Mouse (Mus musculus): Measurements from ENCODE around the gene Ndufs2. TPM values are rescaled to one million over a fixed set of nuclear protein-coding genes. Genes with fewer than 3 reads are reported as not detected.

The Ndufs2 gene
- polyA plus RNA-seq, 1 experiment from 2014 or later, result 255 TPM

DNA sequence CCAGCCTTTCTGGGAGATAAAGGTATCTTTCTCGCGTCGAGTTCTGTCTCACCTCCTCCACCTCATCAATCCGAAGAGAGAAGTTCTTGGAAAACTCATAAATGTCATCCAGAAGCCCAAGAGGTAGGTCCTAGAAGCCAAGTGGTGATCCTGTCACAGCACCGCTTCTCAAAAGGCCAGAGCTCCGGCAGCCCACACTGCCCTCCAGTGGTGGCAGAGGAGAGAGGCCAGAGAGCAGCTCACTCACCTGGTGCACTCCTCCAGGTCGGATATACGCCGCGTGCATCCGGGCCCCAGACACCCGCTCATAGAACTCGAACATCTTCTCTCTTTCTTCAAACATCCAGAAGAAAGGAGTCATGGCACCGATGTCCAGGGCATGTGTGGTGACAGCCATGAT, 12.7 kb downstream of the Ndufs2 start:
- Histone ChIP-seq H3K36me3 (ENCODE audit: control insufficient read depth, insufficient read depth) (peaks cover 86% of the 10 kb centered on the region), H3K9me3 (ENCODE audit: control insufficient read depth) (no peaks in the 10 kb centered on the region), H3K9ac (ENCODE audit: low read depth, low read length) (no peak overlapping the region), H3K4me2 (replicated peaks; ENCODE audit: low read depth) (no peak overlapping the region), H3K27me3 (replicated peaks; ENCODE audit: control insufficient read depth, insufficient read depth, low read length) (no peaks in the 10 kb centered on the region), H3K27ac (ENCODE audit: low read depth, low read length) (no peak overlapping the region), H3K4me1 (replicated peaks; ENCODE audit: control insufficient read depth, insufficient read depth, low read length) (no peaks in the 10 kb centered on the region), H3K4me3 (ENCODE audit: low read depth, low read length) (no peak overlapping the region)
- peak; percentile 34; the same call in 1 of the 2 replicates for ATAC-seq
- 63% methylated on average over 14 of the region's 14 CpGs for WGBS
- peak; percentile 91 for TF ChIP-seq CTCF (IDR thresholded peaks at IDR 0.05; ENCODE audit: low read depth)

DNA sequence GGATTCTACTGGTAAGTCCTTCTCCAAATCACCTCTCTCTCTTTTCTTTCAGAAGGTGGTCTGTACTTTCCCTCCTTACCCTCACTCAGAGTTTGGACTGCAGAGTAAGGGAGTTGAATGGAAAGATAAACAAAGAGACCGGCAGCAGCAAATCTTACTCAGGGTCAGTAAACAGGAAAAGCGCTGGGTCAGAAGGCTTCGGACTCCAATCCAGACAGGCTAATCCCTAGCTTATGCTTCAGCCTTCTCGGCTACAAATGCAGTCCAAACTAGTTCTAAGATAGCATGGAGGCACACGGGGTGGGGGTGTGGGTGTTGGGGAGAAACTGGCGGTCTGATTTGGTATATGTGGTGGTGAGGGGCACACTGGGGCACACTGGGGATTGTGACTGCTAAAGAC, 13.8 kb downstream of the Ndufs2 start:
- 54% methylated on average over 6 of the region's 6 CpGs for WGBS
- H3K4me2 ChIP-seq (replicated peaks; ENCODE audit: low read depth), result no peak overlapping the region
- ATAC-seq, result no peak

DNA sequence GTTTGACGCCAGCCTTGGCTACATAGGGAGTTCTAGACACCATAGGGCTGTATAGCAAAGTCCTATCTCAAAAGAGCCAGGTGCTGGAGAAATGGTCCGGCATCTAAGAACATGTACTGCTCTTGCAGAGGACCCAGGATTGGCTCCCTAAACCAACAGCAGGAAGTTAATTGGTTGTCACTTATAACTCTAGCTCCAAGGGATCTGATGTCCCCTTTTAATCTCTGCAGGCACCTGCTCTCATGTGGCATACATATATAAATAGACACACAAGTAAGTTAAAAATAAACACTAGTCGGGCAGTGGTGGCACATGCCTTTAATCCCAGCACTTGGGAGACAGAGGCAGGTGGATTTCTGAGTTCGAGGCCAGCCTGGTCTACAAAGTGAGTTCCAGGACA, 15.4 kb downstream of the Ndufs2 start:
- Histone ChIP-seq H3K4me2 (replicated peaks; ENCODE audit: low read depth) (no peak overlapping the region), H3K9me3 (ENCODE audit: control insufficient read depth) (no peaks in the 10 kb centered on the region), H3K27ac (ENCODE audit: low read depth, low read length) (no peak overlapping the region), H3K27me3 (replicated peaks; ENCODE audit: control insufficient read depth, insufficient read depth, low read length) (no peaks in the 10 kb centered on the region), H3K4me1 (replicated peaks; ENCODE audit: control insufficient read depth, insufficient read depth, low read length) (no peaks in the 10 kb centered on the region), H3K9ac (ENCODE audit: low read depth, low read length) (no peak overlapping the region), H3K4me3 (ENCODE audit: low read depth, low read length) (no peak overlapping the region), H3K36me3 (ENCODE audit: control insufficient read depth, insufficient read depth) (peaks cover 68% of the 10 kb centered on the region)
- no peak for ATAC-seq
- WGBS, result 83% methylated on average over 4 of the region's 4 CpGs
- TF ChIP-seq CTCF (IDR thresholded peaks at IDR 0.05; ENCODE audit: low read depth), result no peak

More for the DNA sequence above, 13.8 kb downstream of the Ndufs2 start:
- H3K9ac ChIP-seq (ENCODE audit: low read depth, low read length), result no peak overlapping the region
- H3K9me3 ChIP-seq (ENCODE audit: control insufficient read depth), result no peaks in the 10 kb centered on the region
- H3K36me3 ChIP-seq (ENCODE audit: control insufficient read depth, insufficient read depth), result peaks cover 76% of the 10 kb centered on the region
- no peaks in the 10 kb centered on the region for H3K27me3 ChIP-seq (replicated peaks; ENCODE audit: control insufficient read depth, insufficient read depth, low read length)
- H3K27ac ChIP-seq (ENCODE audit: low read depth, low read length), result 0 out of 2 replicates have a peak overlapping the region, but pooled peaks have one; percentile 21
- H3K4me3 ChIP-seq (ENCODE audit: low read depth, low read length), result no peak overlapping the region
- no peak for TF ChIP-seq CTCF (IDR thresholded peaks at IDR 0.05; ENCODE audit: low read depth)
- H3K4me1 ChIP-seq (replicated peaks; ENCODE audit: control insufficient read depth, insufficient read depth, low read length), result no peaks in the 10 kb centered on the region

DNA sequence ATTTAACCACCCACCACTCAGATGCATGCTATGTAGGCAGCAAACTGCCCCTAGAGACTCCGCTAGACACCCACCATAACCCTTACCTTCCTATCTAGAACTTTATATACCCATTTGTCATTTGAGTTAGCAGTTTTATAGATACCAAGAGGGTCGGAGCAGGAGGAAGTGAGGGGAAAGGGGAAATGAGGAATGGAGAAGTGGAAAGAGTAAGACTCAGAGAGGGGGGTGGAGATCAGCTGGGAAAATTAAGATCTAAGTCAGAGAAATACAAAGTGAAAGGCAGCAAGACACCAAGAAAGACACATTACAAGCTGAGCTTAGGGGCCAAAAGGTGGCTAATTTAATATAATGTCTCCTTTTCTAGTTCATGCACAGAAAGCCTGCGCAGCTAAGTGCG, 16.6 kb downstream of the Ndufs2 start:
- no peak overlapping the region for H3K4me2 ChIP-seq (replicated peaks; ENCODE audit: low read depth)
- no peaks in the 10 kb centered on the region for H3K9me3 ChIP-seq (ENCODE audit: control insufficient read depth)
- no peaks in the 10 kb centered on the region for H3K4me1 ChIP-seq (replicated peaks; ENCODE audit: control insufficient read depth, insufficient read depth, low read length)
- no peak overlapping the region for H3K4me3 ChIP-seq (ENCODE audit: low read depth, low read length)
- no peak overlapping the region for H3K27ac ChIP-seq (ENCODE audit: low read depth, low read length)
- no peak for TF ChIP-seq CTCF (IDR thresholded peaks at IDR 0.05; ENCODE audit: low read depth)
- WGBS, result 85% methylated on average over 4 of the region's 4 CpGs
- no peaks in the 10 kb centered on the region for H3K27me3 ChIP-seq (replicated peaks; ENCODE audit: control insufficient read depth, insufficient read depth, low read length)
- no peak for ATAC-seq
- H3K36me3 ChIP-seq (ENCODE audit: control insufficient read depth, insufficient read depth), result peaks cover 62% of the 10 kb centered on the region
- H3K9ac ChIP-seq (ENCODE audit: low read depth, low read length), result no peak overlapping the region

DNA sequence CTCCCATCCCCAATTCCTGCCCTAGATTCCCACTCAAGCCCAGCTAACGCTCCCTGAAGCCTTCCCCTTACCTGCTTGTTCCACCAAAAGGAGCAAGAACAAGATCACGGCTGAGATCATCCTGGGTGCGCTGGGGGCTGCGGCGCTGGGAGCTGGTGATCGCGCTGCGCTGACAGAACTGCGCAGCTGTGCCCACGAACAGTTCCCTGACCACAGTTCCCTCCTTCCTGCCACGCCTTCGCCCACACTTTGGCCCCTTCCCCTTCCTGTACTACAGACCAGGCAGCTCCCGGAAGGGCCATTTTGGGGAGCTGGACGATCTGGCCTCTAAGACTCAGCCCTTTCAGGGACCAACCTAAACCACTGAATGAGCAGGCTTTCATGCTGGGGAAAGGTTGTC, 17.1 kb downstream of the Ndufs2 start, which contains the start of gene Fcer1g:
TSS of gene Fcer1g (minus strand) at position 240 of the 400 bp plus-strand sequence.
- WGBS, result 90% methylated on average over 14 of the region's 14 CpGs
- H3K4me1 ChIP-seq (replicated peaks; ENCODE audit: control insufficient read depth, insufficient read depth, low read length), result no peaks in the 10 kb centered on the region
- H3K9me3 ChIP-seq (ENCODE audit: control insufficient read depth), result no peaks in the 10 kb centered on the region
- no peak within 1 kb of the TSS; the same call in 1 of the 2 replicates for H3K4me3 ChIP-seq (ENCODE audit: low read depth, low read length)
- no peak within 1 kb of the TSS for H3K4me2 ChIP-seq (replicated peaks; ENCODE audit: low read depth)
- peak within 1 kb of the TSS; percentile 23; the same call in 1 of the 2 replicates for H3K27ac ChIP-seq (ENCODE audit: low read depth, low read length)
- ATAC-seq, result no peak
- H3K27me3 ChIP-seq (replicated peaks; ENCODE audit: control insufficient read depth, insufficient read depth, low read length), result no peaks in the 10 kb centered on the region
- peaks cover 57% of the 10 kb centered on the region for H3K36me3 ChIP-seq (ENCODE audit: control insufficient read depth, insufficient read depth)
- H3K9ac ChIP-seq (ENCODE audit: low read depth, low read length), result no peak within 1 kb of the TSS
- no peak for TF ChIP-seq CTCF (IDR thresholded peaks at IDR 0.05; ENCODE audit: low read depth)

DNA sequence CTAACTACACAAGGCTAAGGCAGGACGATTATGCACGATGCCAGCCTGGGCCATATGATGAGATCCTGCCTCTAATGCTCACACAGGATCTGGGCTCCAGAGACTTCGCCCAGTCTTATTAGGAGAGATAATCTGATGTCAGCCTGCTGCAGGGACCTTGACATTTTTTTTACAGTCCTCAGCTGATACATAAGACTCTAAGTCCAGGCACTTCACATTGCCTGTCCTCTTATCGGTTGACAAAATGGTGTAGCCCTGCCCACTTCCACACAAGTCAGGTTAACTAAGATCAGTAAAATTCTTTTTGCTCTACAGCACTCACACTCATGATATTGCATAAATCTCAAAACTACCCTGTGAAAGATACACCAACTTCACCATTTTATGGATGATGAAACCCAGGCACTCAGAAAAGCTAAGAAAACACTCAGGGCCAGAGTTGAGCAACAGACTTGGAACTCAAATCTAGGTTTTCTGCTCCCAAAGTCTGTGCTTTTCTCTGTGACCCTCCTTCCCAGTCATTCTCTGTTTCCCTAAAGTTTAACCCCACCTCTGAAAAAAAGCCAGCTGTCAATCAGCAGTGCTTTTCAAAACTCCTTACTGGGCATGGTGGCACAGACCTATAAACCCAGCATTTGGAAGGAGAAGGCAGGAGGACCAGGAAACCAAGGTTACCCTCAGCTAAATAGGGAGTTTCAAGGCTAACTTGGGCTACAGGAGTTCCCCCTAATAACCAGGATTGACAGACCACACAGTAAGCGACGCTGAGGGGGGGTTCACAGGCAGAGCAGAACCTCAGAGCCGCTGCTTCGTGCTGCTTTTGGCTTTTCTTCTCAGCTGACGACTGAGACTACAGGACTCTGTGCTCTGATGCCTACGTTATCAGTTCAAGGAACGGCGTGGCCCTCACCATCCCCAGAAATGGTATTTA, 18.1 kb downstream of the Ndufs2 start:
- Histone ChIP-seq H3K27ac (ENCODE audit: low read depth, low read length) (0 out of 2 replicates have a peak overlapping the region, but pooled peaks have one; percentile 23), H3K4me3 (ENCODE audit: low read depth, low read length) (no peak overlapping the region; the same call in 1 of the 2 replicates), H3K4me2 (replicated peaks; ENCODE audit: low read depth) (no peak overlapping the region), H3K9ac (ENCODE audit: low read depth, low read length) (no peak overlapping the region), H3K4me1 (replicated peaks; ENCODE audit: control insufficient read depth, insufficient read depth, low read length) (no peaks in the 10 kb centered on the region), H3K36me3 (ENCODE audit: control insufficient read depth, insufficient read depth) (peaks cover 47% of the 10 kb centered on the region), H3K27me3 (replicated peaks; ENCODE audit: control insufficient read depth, insufficient read depth, low read length) (no peaks in the 10 kb centered on the region), H3K9me3 (ENCODE audit: control insufficient read depth) (no peaks in the 10 kb centered on the region)
- no peak for ATAC-seq
- no peak for TF ChIP-seq CTCF (IDR thresholded peaks at IDR 0.05; ENCODE audit: low read depth)
- 67% methylated on average over 12 of the region's 12 CpGs for WGBS
